16 mouse cellular contexts compared by ENCODE assay signal in genomic region chr12:103956555-103956954, GRCm38 (mm10). TPM values are rescaled to one million over a fixed set of nuclear protein-coding genes. Genes with fewer than 3 reads are reported as not detected.
"Had no signal": no experiment of that assay in that cellular context is flagged by ENCODE, and none has a peak within 500 bp of the region (broad histone marks: within the 10 kb centered on the region; RNA-seq: fewer than 3 reads in every experiment).

No protein-coding gene starts in this region.

RNA-seq across cellular contexts. Expression of gene Serpina1e, which starts 2.2 kb away (rescaled TPM):
- polyA plus RNA-seq: forebrain, postnatal 0 days; hindbrain, embryonic 11.5 days; hindbrain, embryonic 13.5 days; hindbrain, postnatal 0 days; limb, embryonic 10.5 days; limb, embryonic 12.5 days had no signal

RNA-seq across cellular contexts. Expression of gene Serpina11, which starts 33.2 kb away (rescaled TPM):
- polyA plus RNA-seq: forebrain, postnatal 0 days; gonadal fat pad, adult 2 months; heart, adult 2 months; heart, embryonic 13.5 days; heart, embryonic 15.5 days; heart, postnatal 0 days; hindbrain, embryonic 11.5 days; hindbrain, embryonic 13.5 days; hindbrain, embryonic 15.5 days; intestine, embryonic 14.5 days; kidney, embryonic 14.5 days; kidney, embryonic 16.5 days; limb, embryonic 10.5 days; limb, embryonic 12.5 days; limb, embryonic 14.5 days had no signal

RNA-seq across cellular contexts. Expression of gene Serpina1c, which starts 51.9 kb away (rescaled TPM):
- polyA plus RNA-seq: forebrain, postnatal 0 days; heart, postnatal 0 days; hindbrain, embryonic 11.5 days; hindbrain, embryonic 13.5 days; hindbrain, postnatal 0 days; limb, embryonic 10.5 days; limb, embryonic 12.5 days had no signal

RNA-seq across cellular contexts. Expression of gene Serpina9, which starts 57.0 kb away (rescaled TPM):
- polyA plus RNA-seq: gonadal fat pad, adult 2 months; hindbrain, embryonic 11.5 days; hindbrain, embryonic 13.5 days; kidney, embryonic 14.5 days; limb, embryonic 10.5 days; limb, embryonic 12.5 days had no signal
